Mouse (Mus musculus) CD4-positive, CD25-positive, alpha-beta regulatory T cell, adult 2 months (primary cell): ENCODE results near the gene Ctsg.
"Not testable (repeated sequence)": the region's sequence is repeated elsewhere in the genome, so short reads cannot be mapped to it uniquely, and the experiment has no call there.

Source experiments
- DNase-seq: peaks from one replicate; pipeline ENCODE4 v3.0.0-alpha.2; 2012; ENCODE audit warnings: low read depth, low spot score

Gene Ctsg

GRCm38 (mm10) chr14:56102386-56102785 lies at the start of gene Ctsg:
TSS of gene Ctsg (minus strand) at chr14:56102574.
- no peak for DNase-seq

GRCm38 (mm10) chr14:56133675-56134074 lies 31.3 kb upstream of the Ctsg start:
- DNase-seq = not testable (repeated sequence)

GRCm38 (mm10) chr14:56132508-56132907 lies 30.1 kb upstream of the Ctsg start, which contains the start of gene Gzmd:
TSS of gene Gzmd (minus strand) at chr14:56132608.
- not testable (repeated sequence) for DNase-seq

- peak; percentile 7 for DNase-seq
Observed at GRCm38 (mm10) chr14:56128341-56128740, 26.0 kb upstream of the Ctsg start.

GRCm38 (mm10) chr14:56123516-56123915 lies 21.1 kb upstream of the Ctsg start:
- DNase-seq = no peak

GRCm38 (mm10) chr14:56120525-56120924 lies 18.2 kb upstream of the Ctsg start, which contains the start of gene Gzme:
TSS of gene Gzme (minus strand) at chr14:56120625.
- no peak for DNase-seq

- not testable (repeated sequence) for DNase-seq
Observed at GRCm38 (mm10) chr14:56115531-56116310, 13.3 kb upstream of the Ctsg start.

- no peak for DNase-seq
Observed at GRCm38 (mm10) chr14:56105447-56106180, 3.2 kb upstream of the Ctsg start.

GRCm38 (mm10) chr14:56105016-56105415 lies 2.6 kb upstream of the Ctsg start:
- no peak for DNase-seq

GRCm38 (mm10) chr14:56103452-56103851 lies 1.1 kb upstream of the Ctsg start:
- no peak for DNase-seq

- peak; percentile 43 for DNase-seq
Observed at GRCm38 (mm10) chr14:56098940-56099339, 3.4 kb downstream of the Ctsg start.

- no peak for DNase-seq
Observed at GRCm38 (mm10) chr14:56097597-56097996, 4.8 kb downstream of the Ctsg start.

- DNase-seq = no peak
Observed at GRCm38 (mm10) chr14:56093353-56093752, 9.0 kb downstream of the Ctsg start.

GRCm38 (mm10) chr14:56086711-56087110 lies 15.7 kb downstream of the Ctsg start:
- no peak for DNase-seq

GRCm38 (mm10) chr14:56085167-56085566 lies 17.2 kb downstream of the Ctsg start, which contains the start of gene Mcpt8:
TSS of gene Mcpt8 (minus strand) at chr14:56085273.
- no peak for DNase-seq

GRCm38 (mm10) chr14:56082016-56082415 lies 20.4 kb downstream of the Ctsg start:
- DNase-seq = no peak

GRCm38 (mm10) chr14:56062213-56062612 lies 40.2 kb downstream of the Ctsg start, which contains the start of gene Mcpt4:
TSS of gene Mcpt4 (minus strand) at chr14:56062313.
- DNase-seq = not testable (repeated sequence)

GRCm38 (mm10) chr14:56057722-56058121 lies 44.7 kb downstream of the Ctsg start:
- DNase-seq = no peak

GRCm38 (mm10) chr14:56055408-56055807 lies 47.0 kb downstream of the Ctsg start:
- DNase-seq = no peak
